Mouse (Mus musculus) left cerebral cortex, postnatal 4 days (tissue): ENCODE measurements around the gene Plin4. TPM values are rescaled to one million over a fixed set of nuclear protein-coding genes. Genes with fewer than 3 reads are reported as not detected.
"Not testable (repeated sequence)": the region's sequence is repeated elsewhere in the genome, so short reads cannot be mapped to it uniquely, and the experiment has no call there.

Experiments used
- DNase-seq: peaks from one replicate; pipeline ENCODE4 v3.0.0-alpha.2; 2022
- intact Hi-C: fragments of 180-260 bp; cut with DNase I; formaldehyde crosslinking; loops from one replicate; pipeline ENCODE4 v1.15.1; 2025
- total RNA-seq, 2 experiments: library from RNA; stranded (reverse); gene quantifications; 2 replicates each; pipeline ENCODE4 v1.2.3; 2021

The Plin4 gene
- total RNA-seq, 2 experiments from 2014 or later, result 0.20 to 0.24 TPM

GRCm38 (mm10) chr17:56066451-56066850, 43.2 kb downstream of the Plin4 start:
- intact Hi-C loops, result no loop called here
- no peak for DNase-seq

GRCm38 (mm10) chr17:56065715-56066114, 43.9 kb downstream of the Plin4 start:
- DNase-seq, intact Hi-C loops: not testable (repeated sequence)

- DNase-seq, result no peak
- intact Hi-C loops, result no loop called here
These were observed 47.5 kb downstream of the Plin4 start for GRCm38 (mm10) chr17:56062081-56062480.

GRCm38 (mm10) chr17:56057381-56058120, 52.1 kb downstream of the Plin4 start:
- intact Hi-C loops, result no loop called here
- no peak for DNase-seq

- DNase-seq, result no peak
- intact Hi-C loops, result no loop called here
These were observed 53.5 kb downstream of the Plin4 start for GRCm38 (mm10) chr17:56055945-56056678.

- DNase-seq, result no peak
- intact Hi-C loops, result no loop called here
These were observed 54.7 kb downstream of the Plin4 start for GRCm38 (mm10) chr17:56054938-56055337.

GRCm38 (mm10) chr17:56051369-56051768, 58.2 kb downstream of the Plin4 start:
- intact Hi-C loops, result no loop called here
- no peak for DNase-seq

Other genes with a start within 250 kb of the Plin4 start
- 1 to 10 TPM; 8.7 to 9.1 TPM for gene Zfp119a, start 230.9 kb downstream of the Plin4 start, total RNA-seq
- 10 to 100 TPM; 10.8 to 11.4 TPM for gene Zfp959, start 217.7 kb downstream of the Plin4 start, total RNA-seq
- gene Zfp119b, start 160.3 kb downstream of the Plin4 start, total RNA-seq, result 1 to 10 TPM; 4.4 to 5.7 TPM
- gene Ebi3, start 157.2 kb downstream of the Plin4 start, total RNA-seq, result 1 to 10 TPM; 4.9 to 5.9 TPM
- gene Yju2, start 150.7 kb downstream of the Plin4 start, total RNA-seq, result 10 to 100 TPM; 16.7 to 18.2 TPM
- gene Shd, start 139.3 kb downstream of the Plin4 start, total RNA-seq, result 100 to 1,000 TPM in 1 of 2 experiments, 10 to 100 TPM in 1; 99.6 to 101 TPM
- gene Fsd1, start 123.3 kb downstream of the Plin4 start, total RNA-seq, result 100 to 1,000 TPM; 110 to 119 TPM
- 1 to 10 TPM; 3.8 to 4.6 TPM for gene Stap2, start 104.2 kb downstream of the Plin4 start, total RNA-seq
- gene Mpnd, start 104.1 kb downstream of the Plin4 start, total RNA-seq, result 100 to 1,000 TPM in 1 of 2 experiments, 10 to 100 TPM in 1; 92.6 to 121 TPM
- 10 to 100 TPM; 53.6 to 55.3 TPM for gene Sh3gl1, start 73.2 kb downstream of the Plin4 start, total RNA-seq
- gene Chaf1a, start 69.4 kb downstream of the Plin4 start, total RNA-seq, result 1 to 10 TPM; 6.8 to 8.8 TPM
- gene Ubxn6, start 34.8 kb downstream of the Plin4 start, total RNA-seq, result 10 to 100 TPM; 69.1 to 78.9 TPM
- 100 to 1,000 TPM; 109 to 117 TPM for gene Hdgfl2, start 30.2 kb downstream of the Plin4 start, total RNA-seq
- 1 to 10 TPM; 1.2 to 1.9 TPM for gene Plin5, start 7.8 kb upstream of the Plin4 start, total RNA-seq
- gene Lrg1, start 12.2 kb upstream of the Plin4 start, total RNA-seq, result not detected
- 10 to 100 TPM; 91.1 to 95.7 TPM for gene Sema6b, start 30.5 kb upstream of the Plin4 start, total RNA-seq
- gene Tnfaip8l1, start 52.7 kb upstream of the Plin4 start, total RNA-seq, result 10 to 100 TPM; 11.1 TPM
- gene Mydgf, start 74.1 kb upstream of the Plin4 start, total RNA-seq, result 10 to 100 TPM; 45.9 to 47.6 TPM
- 10 to 100 TPM; 48.9 to 50.2 TPM for gene Dpp9, start 109.1 kb upstream of the Plin4 start, total RNA-seq
- gene Fem1a, start 147.0 kb upstream of the Plin4 start, total RNA-seq, result 10 to 100 TPM; 41.4 to 45.7 TPM
- 1 to 10 TPM; 3.4 to 3.7 TPM for gene Ticam1, start 167.0 kb upstream of the Plin4 start, total RNA-seq
- 1 to 10 TPM; 4.5 to 6.1 TPM for gene Plin3, start 183.1 kb upstream of the Plin4 start, total RNA-seq
- gene Arrdc5, start 190.5 kb upstream of the Plin4 start, total RNA-seq, result not detected
- gene Uhrf1, start 193.5 kb upstream of the Plin4 start, total RNA-seq, result 10 to 100 TPM; 12.3 to 16.2 TPM
- 100 to 1,000 TPM; 111 to 112 TPM for gene Kdm4b, start 216.3 kb upstream of the Plin4 start, total RNA-seq